Mouse (Mus musculus) CD8-positive naive resting alpha-beta T cell, adult 57 days (primary cell): Measurements from ENCODE around the gene Ntmt1. TPM values are rescaled to one million over a fixed set of nuclear protein-coding genes. Genes with fewer than 3 reads are reported as not detected.

ENCODE experiments used
- total RNA-seq: library from RNA; stranded (reverse); gene quantifications from one replicate; pipeline ENCODE4 v1.2.4, GENCODE M21; 2023

The Ntmt1 gene
- total RNA-seq = 20.0 TPM

GRCm38 (mm10) chr2:30807648-30808295, at the start of gene Ntmt1:
Gene Ntmt1, plus strand, starts transcription at chr2:30807826.

DNA sequence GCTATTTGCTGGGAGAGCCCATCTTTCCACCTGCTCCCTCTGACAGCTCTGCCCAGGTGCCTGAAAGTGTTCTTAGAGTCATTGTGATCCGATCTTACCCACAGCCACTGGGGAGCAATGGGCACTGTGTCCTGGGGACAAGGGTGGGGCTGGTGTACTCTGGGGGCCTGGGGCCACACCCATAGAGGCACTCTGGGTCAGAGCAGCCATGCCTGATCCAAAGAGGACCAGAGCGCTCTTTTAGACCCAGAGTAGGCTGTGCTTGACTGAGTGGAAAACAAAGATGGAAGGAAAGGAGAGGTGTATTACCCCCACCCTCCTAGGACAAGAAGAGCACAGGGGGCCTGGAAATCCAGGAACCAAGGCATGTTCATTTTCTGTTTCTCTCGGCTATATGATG, 4.0 kb upstream of the Ntmt1 start, which contains the start of gene 1700001O22Rik:
Gene 1700001O22Rik, minus strand, starts transcription at position 58 of the 400 bp plus-strand sequence.

GRCm38 (mm10) chr2:30830283-30830795, 22.7 kb downstream of the Ntmt1 start, which contains the start of gene Asb6:
Gene Asb6, minus strand, starts transcription at chr2:30830333.

DNA sequence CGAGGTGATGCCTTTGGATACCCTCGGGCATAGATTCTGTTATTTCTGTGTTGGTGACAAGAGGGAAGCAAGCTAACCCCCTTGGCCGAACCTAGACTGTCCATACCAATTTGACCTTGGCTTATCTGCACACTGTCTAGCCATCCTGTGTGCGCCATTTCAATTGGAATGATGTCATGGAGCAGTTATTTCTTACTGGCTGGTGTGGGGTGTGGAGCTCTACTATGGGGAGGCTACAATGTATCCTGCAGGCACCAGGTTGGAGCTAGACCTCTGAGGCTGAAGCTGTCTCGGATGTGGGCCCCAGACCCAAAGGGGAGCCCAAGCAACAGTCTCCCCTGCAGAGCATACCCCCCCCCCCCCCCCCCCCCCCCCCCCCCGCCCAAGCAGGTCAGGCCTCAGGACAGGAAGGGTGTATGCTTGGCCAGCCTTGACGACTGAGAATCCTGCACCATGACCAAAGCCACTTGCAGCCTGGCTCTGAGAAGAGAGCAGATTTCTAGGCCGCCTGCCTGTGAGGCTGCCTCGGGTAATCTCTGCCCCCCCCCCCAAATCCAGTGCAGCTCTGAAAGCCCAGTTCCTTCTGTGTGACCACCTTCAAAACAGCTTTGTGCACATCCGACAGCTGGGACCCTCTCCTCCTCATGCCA, 26.9 kb downstream of the Ntmt1 start, which contains the start of gene Prrx2:
Gene Prrx2, plus strand, starts transcription at position 600 of the 650 bp plus-strand sequence.

Other genes with a start within 250 kb of the Ntmt1 start
- 3.5 TPM for gene Cstad, start 212.8 kb upstream of the Ntmt1 start, total RNA-seq
- not detected for gene 1700001O22Rik, start 4.2 kb upstream of the Ntmt1 start, total RNA-seq
- 47.5 TPM for gene Asb6, start 22.5 kb downstream of the Ntmt1 start, total RNA-seq
- not detected for gene Prrx2, start 27.1 kb downstream of the Ntmt1 start, total RNA-seq
- not detected for gene Ptges, start 122.0 kb downstream of the Ntmt1 start, total RNA-seq
- 37.3 TPM for gene Tor1b, start 145.1 kb downstream of the Ntmt1 start, total RNA-seq
- 38.7 TPM for gene Tor1a, start 160.1 kb downstream of the Ntmt1 start, total RNA-seq
- gene BC005624, start 174.4 kb downstream of the Ntmt1 start, total RNA-seq = 85.3 TPM
- 46.9 TPM for gene Usp20, start 174.5 kb downstream of the Ntmt1 start, total RNA-seq